Mouse (Mus musculus): Measurements from ENCODE around the gene Krt16.

DNA sequence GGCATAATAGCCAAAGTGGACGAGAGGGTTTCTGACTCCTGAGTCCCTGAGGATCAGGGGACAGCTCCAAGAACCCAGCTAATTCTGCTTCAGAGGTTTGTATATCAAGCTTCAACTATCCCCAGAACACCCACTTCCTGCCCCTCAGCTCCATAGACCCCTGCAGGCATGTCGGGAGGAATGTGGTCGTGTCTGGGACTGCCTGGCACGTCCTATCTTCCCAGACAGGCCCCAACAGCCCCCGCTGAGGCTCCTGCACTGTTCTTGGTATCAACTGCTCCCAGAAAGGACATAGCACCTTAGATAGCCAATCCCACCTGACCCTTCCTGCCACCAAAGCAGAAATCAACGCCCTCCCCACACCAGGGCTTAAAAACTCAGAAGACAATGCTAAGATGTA, 40.2 kb downstream of the Krt16 start:
- no peak for TF ChIP-seq CTCF (IDR thresholded peaks at IDR 0.05; ENCODE audit: control insufficient read depth, insufficient read depth, low read length)
- no peak for TF ChIP-seq POLR2A (IDR thresholded peaks at IDR 0.05; ENCODE audit: borderline replicate concordance, control insufficient read depth, low read depth, low read length)
